Mouse (Mus musculus): Measurements from ENCODE around the gene Mrpl24.

Gene Mrpl24

DNA sequence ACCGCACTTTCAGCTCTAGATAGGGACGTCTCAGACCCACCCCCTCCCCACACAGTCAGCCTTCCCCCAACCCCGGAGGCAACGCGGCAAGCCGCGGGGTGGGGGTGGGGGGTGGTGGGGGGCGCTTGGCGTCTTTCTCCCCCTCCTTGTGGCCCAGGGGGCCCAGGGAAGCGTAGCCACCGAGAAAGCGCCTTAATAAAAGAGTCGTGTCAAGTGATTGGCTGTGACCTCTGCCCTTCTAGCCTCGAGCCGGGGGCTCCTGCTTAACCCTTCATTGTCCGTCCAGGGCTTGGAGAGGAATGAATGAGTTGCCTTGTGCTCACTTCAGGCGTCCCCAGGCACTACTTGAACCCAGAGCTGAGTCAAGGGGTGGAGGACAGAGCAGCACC is 28.5 kb downstream of the Mrpl24 start:
- DNase-seq, result no peak

DNA sequence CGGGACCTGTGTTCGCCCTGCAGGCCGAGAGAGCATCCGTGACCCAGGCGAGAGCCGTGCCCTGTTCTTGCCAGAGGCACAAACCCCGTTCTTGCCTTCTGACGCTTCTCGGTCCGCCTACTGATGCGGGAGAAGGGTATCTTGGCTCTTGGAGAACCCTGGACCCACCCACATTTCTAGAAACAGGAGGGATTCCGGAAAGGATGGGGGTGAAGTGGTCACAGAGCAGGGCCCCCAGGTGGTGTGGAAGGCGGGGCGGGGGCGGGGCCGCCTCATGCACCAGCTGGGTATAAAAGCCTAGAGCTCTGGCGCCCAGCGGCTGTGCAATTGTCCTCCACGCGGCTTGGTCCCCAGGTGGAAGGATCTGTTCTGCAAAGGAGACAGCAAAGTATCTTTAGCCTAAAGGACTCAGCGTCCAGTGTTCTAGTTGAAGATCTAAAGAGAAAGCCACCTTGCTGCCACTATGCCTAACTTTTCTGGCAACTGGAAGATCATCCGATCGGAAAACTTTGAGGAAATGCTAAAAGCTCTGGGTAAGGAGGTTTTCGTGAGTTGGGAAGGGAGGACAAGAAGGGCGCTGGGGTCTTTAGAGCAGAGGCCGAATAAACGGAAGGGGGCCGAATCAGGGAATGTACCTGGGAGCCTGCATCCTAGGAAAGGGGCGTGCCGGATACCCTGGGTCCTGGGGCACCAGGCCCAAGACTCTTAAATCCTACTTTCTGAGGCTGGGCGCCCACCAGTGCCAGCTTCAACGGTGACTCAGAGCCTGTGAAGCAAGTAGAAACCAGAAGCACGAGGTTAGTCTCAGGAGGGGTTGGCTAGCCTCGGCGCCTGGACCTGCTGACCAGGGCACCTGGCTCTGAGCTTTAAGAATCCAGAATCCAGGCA is 29.3 kb downstream of the Mrpl24 start, which contains the start of gene Crabp2:
TSS of gene Crabp2 (plus strand) at position 289 of the 888 bp plus-strand sequence.
- DNase-seq, result no peak

DNA sequence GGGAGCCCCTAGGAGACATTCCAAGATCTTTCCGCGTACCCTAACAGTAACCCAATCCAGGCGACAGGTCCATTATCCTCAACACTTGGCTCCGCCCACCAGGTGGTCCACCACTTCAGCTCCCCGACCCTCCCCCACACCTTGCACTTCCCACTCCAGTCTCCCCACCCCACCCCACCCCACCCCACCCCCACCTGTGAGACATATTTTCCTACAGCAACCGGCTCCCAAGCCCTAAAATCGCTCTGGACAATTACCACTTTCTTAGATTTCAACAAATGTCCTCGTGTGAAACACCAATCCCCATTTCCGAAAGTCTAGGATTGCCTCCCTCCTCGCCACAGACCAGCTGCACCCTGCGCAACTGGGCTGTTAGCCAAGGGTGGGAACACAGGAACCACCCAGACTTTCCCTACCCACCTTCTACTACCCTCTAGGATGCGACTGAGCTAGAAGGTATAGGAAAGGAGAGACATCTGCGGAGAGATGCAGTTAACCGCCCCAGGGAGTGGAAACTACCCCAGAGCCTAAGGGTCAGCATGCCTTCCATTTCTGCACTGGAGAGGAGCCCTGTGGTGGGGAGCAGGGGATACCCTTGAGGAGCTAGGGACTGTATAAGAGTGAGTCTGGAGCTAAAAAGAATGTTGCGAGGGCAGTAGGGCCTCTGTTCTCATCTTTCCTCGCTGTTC is 30.1 kb downstream of the Mrpl24 start:
- DNase-seq, result no peak

DNA sequence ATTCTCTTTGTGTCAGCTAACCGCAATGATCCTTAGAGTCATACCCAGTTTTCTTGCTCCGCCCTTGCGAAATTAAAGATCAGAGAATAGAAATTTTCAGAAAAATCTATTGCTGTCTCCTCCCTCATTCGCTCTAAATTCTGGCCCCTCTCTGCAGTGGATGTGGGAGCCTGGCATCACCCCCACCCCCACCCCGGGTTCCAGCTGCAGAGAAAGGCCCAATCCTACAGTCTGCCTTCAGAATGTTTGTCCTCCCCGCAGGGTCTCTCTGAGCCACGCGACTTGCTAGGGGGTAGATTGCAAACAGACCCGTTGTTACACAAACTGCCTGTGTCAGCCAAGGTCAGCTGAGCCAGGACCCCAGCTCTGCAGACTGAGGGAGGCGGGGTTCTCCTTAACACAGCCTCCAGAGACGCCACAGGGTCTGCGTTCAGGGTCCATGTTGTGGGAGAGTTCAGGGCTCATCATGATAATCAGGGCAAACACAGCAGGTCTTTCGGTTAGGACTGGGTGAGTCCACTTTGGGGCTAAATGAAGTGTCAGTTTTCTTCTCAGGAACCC is 30.7 kb downstream of the Mrpl24 start:
- DNase-seq, result no peak

DNA sequence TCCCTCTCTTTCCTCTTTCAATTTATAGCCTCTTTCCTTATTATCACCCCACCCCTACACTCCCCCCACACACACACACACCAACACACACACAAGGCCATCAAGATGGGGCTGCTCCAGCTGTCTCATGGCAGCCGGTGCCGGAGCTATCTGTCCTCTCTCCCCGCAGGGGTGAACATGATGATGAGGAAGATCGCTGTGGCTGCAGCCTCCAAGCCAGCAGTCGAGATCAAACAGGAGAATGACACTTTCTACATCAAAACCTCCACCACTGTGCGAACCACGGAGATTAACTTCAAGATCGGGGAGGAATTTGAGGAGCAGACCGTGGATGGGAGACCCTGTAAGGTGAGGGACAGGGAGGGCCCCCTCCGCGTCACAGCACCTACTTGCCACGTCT is 32.6 kb downstream of the Mrpl24 start:
- no peak for DNase-seq

DNA sequence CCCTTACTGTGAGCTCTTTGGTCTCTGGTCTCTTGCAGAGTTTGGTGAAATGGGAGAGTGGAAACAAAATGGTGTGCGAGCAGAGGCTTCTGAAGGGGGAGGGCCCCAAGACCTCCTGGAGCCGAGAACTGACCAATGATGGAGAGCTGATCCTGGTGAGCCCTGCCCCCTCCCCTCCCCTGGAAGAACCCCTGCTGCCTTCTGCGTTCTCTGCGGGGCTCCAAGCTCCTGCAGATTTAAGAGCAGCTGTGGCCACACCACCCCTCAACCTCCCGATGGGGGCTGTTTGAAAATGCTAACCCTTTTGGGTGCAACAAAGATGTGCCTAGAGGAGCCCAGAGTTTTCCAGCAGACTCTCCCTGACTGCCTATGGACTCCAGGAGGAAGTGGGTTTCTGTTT is 33.1 kb downstream of the Mrpl24 start:
- DNase-seq, result no peak

DNA sequence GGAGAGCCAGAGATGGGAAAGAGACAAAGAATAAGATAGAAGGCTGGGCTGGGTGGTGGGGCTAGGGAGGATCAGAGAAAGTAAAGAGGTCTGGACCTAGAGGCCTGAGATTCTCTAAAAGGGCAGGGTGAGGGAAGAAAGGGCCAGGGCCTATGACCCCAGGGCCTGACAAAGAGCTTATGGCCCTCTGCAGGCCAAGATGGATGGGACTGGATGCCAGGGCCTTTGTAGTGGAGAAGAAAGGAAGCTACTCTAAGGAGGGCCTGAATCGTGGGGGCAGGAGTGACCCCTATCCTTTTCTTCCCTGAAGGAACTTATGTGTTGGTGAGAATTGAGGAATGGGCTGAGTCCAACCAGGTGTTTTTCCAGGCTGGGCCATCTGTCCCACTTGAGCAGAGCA is 38.8 kb downstream of the Mrpl24 start:
- no peak for DNase-seq

DNA sequence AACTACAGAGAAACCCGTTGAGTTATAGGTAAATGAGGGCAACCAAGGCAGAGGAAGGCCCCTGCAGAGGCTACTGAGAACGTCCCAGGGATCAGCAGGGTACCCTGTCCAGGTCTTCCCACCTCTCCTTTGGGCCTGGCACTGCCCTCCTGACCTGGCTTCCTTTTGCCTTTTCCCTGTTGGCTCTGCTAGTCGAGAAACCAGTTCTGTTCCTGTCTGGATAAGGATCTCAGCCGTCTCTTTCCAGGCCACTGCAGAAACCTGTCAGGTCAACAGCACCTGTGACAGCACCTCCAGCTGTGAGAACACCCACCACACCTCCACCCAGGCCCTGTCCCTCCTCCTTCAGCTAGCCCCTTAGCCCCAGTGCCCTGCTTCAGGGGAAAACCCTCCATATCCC is 39.2 kb downstream of the Mrpl24 start:
- DNase-seq, result no peak

DNA sequence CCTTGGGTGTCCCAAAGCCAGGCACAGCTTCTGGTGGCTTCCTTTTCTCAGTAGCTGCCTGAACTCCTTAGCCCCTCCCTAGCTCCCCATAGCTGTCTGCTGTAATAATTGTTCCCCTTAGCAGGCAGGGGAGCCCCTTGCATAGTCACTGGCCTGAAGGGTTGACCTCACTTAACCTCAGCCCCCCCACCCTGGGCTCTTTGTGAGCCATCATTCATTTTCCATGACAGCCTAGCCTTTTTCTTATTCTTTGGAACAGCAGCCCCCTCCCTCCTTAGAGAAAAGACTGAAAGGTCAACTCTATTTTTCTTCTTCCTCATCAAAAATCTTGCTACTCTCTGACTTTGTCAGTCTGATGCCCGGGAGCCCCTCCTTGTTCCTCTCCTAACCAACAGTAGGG is 39.7 kb downstream of the Mrpl24 start:
- no peak for DNase-seq

DNA sequence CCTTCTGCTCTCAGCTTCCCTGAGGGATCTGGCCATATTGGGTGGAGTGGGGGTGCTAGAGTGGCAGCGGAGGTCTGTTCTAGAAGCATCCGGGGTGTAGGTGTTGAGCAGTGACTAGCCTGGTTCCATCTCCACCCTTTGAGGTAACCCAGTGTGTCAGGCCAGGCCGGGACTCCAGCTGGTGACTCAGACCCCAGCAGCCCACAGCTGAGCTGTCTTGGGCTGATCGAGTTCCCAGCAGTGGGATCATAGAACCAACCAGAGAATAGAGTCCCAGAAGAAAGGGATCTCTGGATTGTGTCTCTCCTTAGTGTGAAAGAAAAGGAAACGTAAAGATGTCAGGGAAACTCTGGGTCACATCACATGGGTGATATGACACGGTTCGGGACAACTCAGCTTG is 40.1 kb downstream of the Mrpl24 start:
- DNase-seq, result no peak

DNA sequence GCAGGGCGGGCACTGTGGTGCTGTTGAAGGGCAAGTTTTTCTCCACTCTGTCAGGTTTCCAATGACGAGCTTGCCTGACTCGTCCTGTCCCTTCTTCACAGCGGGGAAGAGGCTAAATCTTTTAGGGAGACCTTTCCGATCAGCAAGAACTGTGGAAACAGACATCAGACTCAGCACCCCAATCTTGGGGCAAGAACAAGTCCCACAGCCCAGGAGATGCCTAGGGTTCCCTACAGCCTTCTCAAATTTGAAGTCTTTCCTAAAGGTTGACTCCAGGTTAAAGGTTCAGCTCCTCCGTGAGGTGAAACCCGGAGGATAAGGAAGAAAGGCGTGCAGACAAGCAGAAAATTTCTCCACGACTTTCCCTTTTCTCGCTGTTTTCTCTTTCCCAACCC is 40.9 kb downstream of the Mrpl24 start:
- no peak for DNase-seq

DNA sequence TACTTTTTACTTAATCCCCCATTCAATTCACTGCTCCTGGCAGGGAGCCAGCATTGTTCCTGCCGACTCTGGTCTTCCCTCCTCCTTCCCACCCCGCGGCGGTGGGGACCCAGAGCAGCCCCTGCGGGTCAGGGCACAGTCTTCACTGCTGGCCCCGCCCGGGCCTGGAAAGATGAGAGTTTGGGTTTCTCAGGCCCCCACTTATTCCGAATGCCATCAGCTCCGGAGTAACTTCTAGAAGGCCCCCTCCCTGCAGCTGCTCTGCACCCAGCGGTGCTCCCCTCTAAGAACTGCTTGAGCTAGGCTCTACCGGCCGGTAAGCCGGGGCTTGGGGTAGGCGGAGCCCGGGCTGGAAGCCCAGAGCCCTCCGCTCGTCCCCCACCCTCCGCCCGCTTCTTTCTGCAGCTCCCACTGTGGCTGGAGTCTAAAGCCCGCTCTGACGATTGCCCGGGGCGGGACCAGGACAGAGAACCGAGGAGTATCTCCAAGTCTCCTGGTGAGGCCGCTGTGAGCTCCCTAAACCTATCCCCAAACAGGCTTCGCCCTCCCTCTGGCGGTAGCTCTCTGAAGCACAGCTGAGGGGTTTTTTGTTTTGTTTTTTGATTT is 41.4 kb downstream of the Mrpl24 start:
- peak; percentile 89 for DNase-seq

DNA sequence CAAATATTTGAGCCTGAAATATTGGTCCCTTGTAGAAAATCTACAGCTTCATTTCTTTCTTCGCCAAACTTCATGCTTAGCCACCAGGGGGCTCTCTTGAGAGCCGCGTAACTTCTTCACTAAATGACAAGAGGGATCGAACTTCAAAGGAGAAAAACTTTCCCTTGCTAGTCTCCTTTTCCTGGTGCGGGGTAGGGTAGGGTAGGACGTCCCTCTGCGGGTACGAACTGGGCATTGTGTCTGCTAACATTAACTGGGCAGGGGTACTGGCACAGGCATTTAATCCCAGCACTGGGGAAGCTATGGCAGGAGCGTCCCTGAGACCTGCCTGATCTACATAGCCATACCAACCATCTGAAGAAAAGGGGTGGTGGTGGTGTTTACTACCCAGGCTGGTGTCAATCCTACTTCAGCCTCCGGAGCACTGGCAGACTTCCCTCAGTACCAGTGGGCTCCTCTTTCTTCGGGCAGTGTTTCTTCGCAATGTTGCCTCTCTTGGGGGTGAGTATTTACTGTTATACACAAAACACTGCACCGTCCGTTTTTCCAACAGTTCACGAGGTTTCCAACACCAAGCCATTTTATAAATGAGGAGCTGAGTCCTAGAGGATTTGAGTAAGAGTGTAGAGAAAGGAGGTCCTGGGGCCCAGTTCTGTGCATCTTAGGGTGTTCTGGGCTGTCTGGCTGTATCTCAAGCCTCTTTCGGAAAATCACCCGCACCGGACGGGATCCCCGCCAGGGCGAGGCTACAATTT is 51.1 kb downstream of the Mrpl24 start:
- peak; percentile 76 for DNase-seq

DNA sequence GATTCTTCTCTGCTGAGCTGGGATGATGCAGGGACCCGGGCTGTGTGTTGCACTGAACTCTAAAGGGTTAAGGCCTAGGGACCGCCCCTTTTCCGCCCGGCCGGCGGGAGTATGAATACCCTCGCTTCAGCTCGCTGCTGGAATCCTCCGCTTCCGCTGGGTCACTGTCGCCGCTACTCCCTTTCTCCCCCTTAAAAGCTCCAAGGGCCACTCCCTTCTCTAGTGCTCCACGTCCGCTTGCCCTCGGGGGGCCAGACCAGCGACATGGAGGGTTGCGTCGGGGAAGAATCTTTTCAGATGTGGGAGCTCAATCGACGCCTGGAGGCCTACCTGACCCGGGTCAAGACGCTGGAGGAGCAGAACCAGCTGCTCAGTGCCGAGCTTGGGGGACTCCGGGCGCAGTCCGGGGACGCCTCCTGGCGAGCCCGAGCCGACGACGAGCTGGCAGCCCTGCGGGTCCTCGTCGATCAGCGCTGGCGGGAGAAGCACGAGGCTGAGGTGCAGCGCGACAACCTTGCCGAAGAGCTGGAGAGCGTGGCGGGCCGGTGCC is 51.7 kb downstream of the Mrpl24 start, which contains the start of gene Nes:
TSS of gene Nes (plus strand) at position 140 of the 550 bp plus-strand sequence.
- DNase-seq, result peak; percentile 83

DNA sequence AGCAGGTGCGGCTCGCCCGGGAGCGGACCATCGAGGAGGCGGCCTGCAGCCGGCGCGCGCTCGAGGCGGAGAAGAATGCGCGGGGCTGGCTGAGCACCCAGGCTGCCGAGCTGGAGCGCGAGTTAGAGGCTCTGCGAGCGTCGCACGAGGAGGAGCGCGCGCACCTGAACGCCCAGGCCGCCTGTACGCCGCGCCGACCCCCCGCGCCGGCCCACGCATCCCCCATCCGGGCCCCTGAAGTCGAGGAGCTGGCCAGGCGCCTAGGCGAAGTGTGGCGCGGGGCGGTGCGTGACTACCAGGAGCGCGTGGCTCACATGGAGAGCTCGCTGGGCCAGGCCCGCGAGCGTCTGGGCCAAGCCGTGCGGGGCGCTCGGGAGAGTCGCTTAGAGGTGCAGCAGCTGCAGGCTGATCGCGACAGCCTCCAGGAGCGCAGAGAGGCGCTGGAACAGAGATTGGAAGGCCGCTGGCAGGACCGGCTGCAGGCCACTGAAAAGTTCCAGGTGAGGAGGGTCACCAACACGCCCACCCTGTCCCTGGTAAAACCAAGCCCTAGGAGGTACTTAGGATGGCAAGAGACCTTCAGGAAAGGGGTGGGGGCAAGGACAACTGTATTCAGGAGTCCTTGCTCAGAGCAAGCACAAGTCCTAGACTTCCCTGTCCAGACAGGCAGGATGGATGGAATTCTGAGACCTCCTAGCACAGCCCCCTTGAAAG is 52.3 kb downstream of the Mrpl24 start:
- DNase-seq, result no peak

DNA sequence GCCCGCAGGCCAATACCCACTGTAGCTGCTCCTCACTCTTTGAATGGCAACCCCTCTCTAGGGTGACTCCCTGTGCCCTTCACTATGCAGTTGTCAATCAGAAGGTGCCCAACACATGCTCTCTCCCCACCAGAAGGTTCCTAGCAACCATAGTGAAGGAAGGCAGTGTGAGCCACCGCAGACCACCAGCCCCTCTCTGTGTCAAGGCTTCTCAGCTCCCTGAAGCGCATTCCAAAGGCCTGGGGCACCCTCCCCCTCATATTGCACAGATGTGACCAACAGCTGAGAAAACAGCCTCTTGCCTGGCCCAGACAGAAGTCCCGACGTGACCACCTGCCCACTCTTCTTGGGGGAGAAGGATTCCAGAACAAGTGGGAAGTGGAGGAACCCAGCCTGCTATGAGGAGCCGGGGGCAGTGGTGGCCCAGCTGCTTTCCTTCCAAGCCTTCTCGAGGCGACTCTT is 52.9 kb downstream of the Mrpl24 start:
- DNase-seq, result no peak

DNA sequence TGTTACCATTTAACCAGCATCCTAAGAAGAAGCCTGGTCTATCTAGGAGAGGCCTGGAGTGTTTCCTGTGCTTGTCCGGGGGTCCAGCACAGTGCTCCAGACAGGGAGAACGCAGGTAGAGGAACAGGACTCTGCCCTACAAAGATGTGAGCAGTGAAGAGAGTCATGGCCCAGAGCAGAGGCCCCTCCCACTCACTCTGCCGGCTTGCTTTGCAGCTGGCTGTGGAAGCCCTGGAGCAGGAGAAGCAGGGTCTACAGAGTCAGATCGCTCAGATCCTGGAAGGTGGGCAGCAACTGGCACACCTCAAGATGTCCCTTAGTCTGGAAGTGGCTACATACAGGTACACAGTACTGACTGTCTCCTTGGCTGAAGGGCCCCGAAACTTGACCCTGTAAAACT is 53.5 kb downstream of the Mrpl24 start:
- no peak for DNase-seq
